In the genomic region with DNA sequence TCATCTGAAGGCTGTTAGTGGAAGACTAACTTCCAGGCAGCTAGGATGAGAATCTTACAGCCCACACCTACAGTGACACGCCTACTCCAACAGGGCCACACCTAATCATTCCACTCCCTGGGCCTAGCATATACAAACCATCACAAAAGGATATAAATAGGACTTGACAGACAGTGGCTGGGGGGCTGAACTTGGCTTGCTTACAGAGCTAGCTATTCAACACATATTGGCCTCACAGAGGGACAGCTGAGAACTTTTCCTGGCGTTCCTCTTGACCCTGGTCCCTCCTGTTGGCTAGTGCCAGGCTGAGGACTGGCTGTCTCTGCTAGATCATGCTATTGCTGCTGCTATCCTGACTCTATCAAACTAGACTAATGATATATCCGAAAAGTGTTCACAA, we compare ENCODE assay signal across 20 mouse cellular contexts. TPM values are rescaled to one million over a fixed set of nuclear protein-coding genes. Genes with fewer than 3 reads are reported as not detected.
DNase-seq lines count a peak whose midpoint lies in the region; ATAC-seq and TF ChIP-seq lines count a peak whose summit lies in the region.
"Had no signal": no experiment of that assay in that cellular context is flagged by ENCODE, and none has a peak within 500 bp of the region (broad histone marks: within the 10 kb centered on the region; RNA-seq: fewer than 3 reads in every experiment).

No protein-coding gene starts in this region.

- peak; percentile 54; the same call in 1 of the 2 replicates for ATAC-seq in lung, embryonic 16.5 days (ENCODE audit: low read depth)
- 0 out of 2 replicates have a peak, but pooled peaks have one; percentile 42 for ATAC-seq in erythroid progenitor cell, adult 5-6 weeks (replicated peaks; ENCODE audit: low FRiP score, poor library complexity, severe bottlenecking)
- no peak for ATAC-seq in liver, postnatal 0 days
- ATAC-seq in liver, embryonic 11.5 days (replicated peaks; ENCODE audit: low FRiP score), result no peak
- ATAC-seq: intestine, embryonic 16.5 days; midbrain, embryonic 13.5 days had no signal

- no peak overlapping the region for H3K4me2 ChIP-seq in lung, embryonic 16.5 days (ENCODE audit: low read depth, low read length)
- no peak overlapping the region for H3K4me2 ChIP-seq in liver, postnatal 0 days (ENCODE audit: low read depth, low read length)
- no peak overlapping the region for H3K4me2 ChIP-seq in liver, embryonic 11.5 days
- H3K4me2 ChIP-seq: embryonic facial prominence, embryonic 12.5 days; hindbrain, embryonic 14.5 days; midbrain, embryonic 13.5 days had no signal

- TF ChIP-seq CTCF in gastrocnemius, adult 2 months (IDR thresholded peaks at IDR 0.05), result no peak
- TF ChIP-seq CTCF in liver, postnatal 0 days (IDR thresholded peaks at IDR 0.05; ENCODE audit: low read depth), result no peak

- no peak overlapping the region for H3K27ac ChIP-seq in gastrocnemius, adult 2 months
- no peak overlapping the region for H3K27ac ChIP-seq in lung, embryonic 16.5 days (ENCODE audit: low read length)
- H3K27ac ChIP-seq in liver, postnatal 0 days (ENCODE audit: low read depth), result no peak overlapping the region
- H3K27ac ChIP-seq in liver, embryonic 11.5 days (ENCODE audit: low read depth, low read length), result no peak overlapping the region
- H3K27ac ChIP-seq: embryonic facial prominence, embryonic 12.5 days; hindbrain, embryonic 14.5 days; macrophage; midbrain, embryonic 13.5 days had no signal

- DNase-seq in gastrocnemius, adult 2 months, result peak; percentile 29
- no peak for DNase-seq in gastrocnemius, postnatal 4 days (ENCODE audit: low spot score in 2 of 2)
- DNase-seq in lung, postnatal 14 days, result no peak
- peak; percentile 17 for DNase-seq in lung, postnatal 36 days
- no peak for DNase-seq in liver, postnatal 0 days
- DNase-seq in liver, embryonic 11.5 days (ENCODE audit: low spot score), result no peak
- DNase-seq: cerebellum, adult 8-10 months; liver had no signal

- H3K9ac ChIP-seq in lung, embryonic 16.5 days (ENCODE audit: low read length), result no peak overlapping the region
- H3K9ac ChIP-seq in liver, postnatal 0 days (replicated peaks), result no peak overlapping the region
- no peak overlapping the region for H3K9ac ChIP-seq in liver, embryonic 11.5 days (ENCODE audit: low read depth, low read length)
- H3K9ac ChIP-seq: embryonic facial prominence, embryonic 12.5 days; hindbrain, embryonic 14.5 days; midbrain, embryonic 13.5 days had no signal

- no peaks in the 10 kb centered on the region for H3K9me3 ChIP-seq in lung, embryonic 16.5 days (ENCODE audit: control insufficient read depth, low read length)
- no peaks in the 10 kb centered on the region for H3K9me3 ChIP-seq in liver, postnatal 0 days (ENCODE audit: low read length)
- no peaks in the 10 kb centered on the region for H3K9me3 ChIP-seq in liver, embryonic 11.5 days (ENCODE audit: control insufficient read depth, low read length)
- H3K9me3 ChIP-seq: embryonic facial prominence, embryonic 12.5 days; midbrain, embryonic 13.5 days had no signal

- no peak for TF ChIP-seq EP300 in liver, postnatal 0 days (IDR thresholded peaks at IDR 0.05; ENCODE audit: low read depth)

- no peaks in the 10 kb centered on the region for H3K27me3 ChIP-seq in lung, embryonic 16.5 days (ENCODE audit: control insufficient read depth, insufficient read depth, low read depth, low read length)
- no peaks in the 10 kb centered on the region for H3K27me3 ChIP-seq in liver, postnatal 0 days (ENCODE audit: insufficient read depth, low read length)
- no peaks in the 10 kb centered on the region for H3K27me3 ChIP-seq in liver, embryonic 11.5 days (replicated peaks; ENCODE audit: control insufficient read depth, insufficient read depth, low read length)
- H3K27me3 ChIP-seq: embryonic facial prominence, embryonic 12.5 days; midbrain, embryonic 13.5 days had no signal

- intact Hi-C loops in gastrocnemius, adult 2 months (cut with DNase I), result no loop called here

- H3K4me1 ChIP-seq in lung, embryonic 16.5 days (replicated peaks; ENCODE audit: control insufficient read depth, insufficient read depth, low read length), result no peaks in the 10 kb centered on the region
- H3K4me1 ChIP-seq in liver, postnatal 0 days (ENCODE audit: insufficient read depth), result no peaks in the 10 kb centered on the region
- no peaks in the 10 kb centered on the region for H3K4me1 ChIP-seq in liver, embryonic 11.5 days (replicated peaks; ENCODE audit: control insufficient read depth, insufficient read depth, low read length)
- H3K4me1 ChIP-seq: embryonic facial prominence, embryonic 12.5 days; midbrain, embryonic 13.5 days had no signal

- H3K4me3 ChIP-seq in gastrocnemius, adult 2 months, result no peak overlapping the region
- H3K4me3 ChIP-seq in lung, embryonic 16.5 days (ENCODE audit: low read length), result no peak overlapping the region
- H3K4me3 ChIP-seq in liver, postnatal 0 days (ENCODE audit: low read depth, low read length), result no peak overlapping the region
- no peak overlapping the region for H3K4me3 ChIP-seq in liver, embryonic 11.5 days (ENCODE audit: low read depth, low read length)
- H3K4me3 ChIP-seq: embryonic facial prominence, embryonic 12.5 days; midbrain, embryonic 13.5 days had no signal

- 64% methylated on average over 3 of the region's 3 CpGs for WGBS in lung, embryonic 16.5 days
- 86% methylated on average over 3 of the region's 3 CpGs for WGBS in liver, postnatal 0 days (ENCODE audit: insufficient replicate concordance)
- WGBS in liver, embryonic 11.5 days, result 86% methylated on average over 3 of the region's 3 CpGs

- H3K36me3 ChIP-seq in lung, embryonic 16.5 days (ENCODE audit: control insufficient read depth, insufficient read depth, low read length), result peaks cover 9% of the 10 kb centered on the region
- peaks cover 27% of the 10 kb centered on the region for H3K36me3 ChIP-seq in liver, postnatal 0 days (replicated peaks; ENCODE audit: insufficient read depth, low read length)
- peaks cover 23% of the 10 kb centered on the region for H3K36me3 ChIP-seq in liver, embryonic 11.5 days (ENCODE audit: control insufficient read depth, insufficient read depth, low read length)

RNA-seq across cellular contexts. Expression of a gene that starts 6.8 kb away (rescaled TPM):
- total RNA-seq in gastrocnemius, adult 2 months (2021), result not detected
- not detected for total RNA-seq in gastrocnemius, postnatal 4 days (2021)
- polyA plus RNA-seq in lung, embryonic 16.5 days (2015; fragmentation: Nextera tagmentation; extraction: Ambion mirVana), result not detected in 2 replicates
- total RNA-seq in erythroid progenitor cell, adult 5-6 weeks (2015; ENCODE audit: low replicate concordance), result not detected in 2 replicates
- not detected in 2 replicates for total RNA-seq in erythroid progenitor cell, adult 5-6 weeks (2017; ENCODE audit: low replicate concordance)
- polyA plus RNA-seq in liver, postnatal 0 days (2015; fragmentation: Nextera tagmentation; extraction: Ambion mirVana), result not detected in 2 replicates
- polyA plus RNA-seq in liver, embryonic 11.5 days (2014; fragmentation: Nextera tagmentation; extraction: Ambion mirVana), result not detected in 2 replicates
- total RNA-seq: adrenal gland, postnatal 4 days; common myeloid progenitor, adult 5-6 weeks; layer of hippocampus, postnatal 25 days had no signal
- polyA plus RNA-seq: embryonic facial prominence, embryonic 12.5 days; gonadal fat pad, adult 2 months; hindbrain, embryonic 14.5 days; intestine, embryonic 16.5 days; kidney, embryonic 16.5 days; macrophage; midbrain, embryonic 13.5 days had no signal

RNA-seq across cellular contexts. Expression of a gene that starts 13.9 kb away (rescaled TPM):
- 1 to 10 TPM; 3.8 to 5.1 TPM for total RNA-seq in gastrocnemius, adult 2 months (2021)
- total RNA-seq in gastrocnemius, postnatal 4 days (2021), result 10 to 100 TPM; 10.2 to 11.7 TPM
- polyA plus RNA-seq in lung, embryonic 16.5 days (2015; fragmentation: Nextera tagmentation; extraction: Ambion mirVana), result 103 and 110 TPM in 2 replicates
- 289 and 378 TPM in 2 replicates for total RNA-seq in erythroid progenitor cell, adult 5-6 weeks (2015; ENCODE audit: low replicate concordance)
- total RNA-seq in erythroid progenitor cell, adult 5-6 weeks (2017; ENCODE audit: low replicate concordance), result 180 and 322 TPM in 2 replicates
- polyA plus RNA-seq in liver, postnatal 0 days (2015; fragmentation: Nextera tagmentation; extraction: Ambion mirVana), result 69.1 and 71.9 TPM in 2 replicates
- 212 and 218 TPM in 2 replicates for polyA plus RNA-seq in liver, embryonic 11.5 days (2014; fragmentation: Nextera tagmentation; extraction: Ambion mirVana)

RNA-seq across cellular contexts. Expression of a gene that starts 53.6 kb away (rescaled TPM):
- 10 to 100 TPM; 47.1 to 52.2 TPM for total RNA-seq in gastrocnemius, adult 2 months (2021)
- 100 to 1,000 TPM; 100 to 114 TPM for total RNA-seq in gastrocnemius, postnatal 4 days (2021)
- polyA plus RNA-seq in lung, embryonic 16.5 days (2015; fragmentation: Nextera tagmentation; extraction: Ambion mirVana), result 12.7 and 16.1 TPM in 2 replicates
- total RNA-seq in erythroid progenitor cell, adult 5-6 weeks (2015; ENCODE audit: low replicate concordance), result 101 and 125 TPM in 2 replicates
- 68.5 and 78.0 TPM in 2 replicates for total RNA-seq in erythroid progenitor cell, adult 5-6 weeks (2017; ENCODE audit: low replicate concordance)
- polyA plus RNA-seq in liver, postnatal 0 days (2015; fragmentation: Nextera tagmentation; extraction: Ambion mirVana), result 10.4 and 10.6 TPM in 2 replicates
- 18.3 and 18.8 TPM in 2 replicates for polyA plus RNA-seq in liver, embryonic 11.5 days (2014; fragmentation: Nextera tagmentation; extraction: Ambion mirVana)

Comparison
In these comparisons a context has a peak if more than half of its experiments do, and no peak if none do; other contexts are left out.
1. DNase-seq: peak in gastrocnemius, adult 2 months (single experiment) and lung, postnatal 36 days (single experiment); none in gastrocnemius, postnatal 4 days (0 of 2), lung, postnatal 14 days (single experiment), liver, postnatal 0 days (single experiment) and liver, embryonic 11.5 days (single experiment).
2. ATAC-seq: peak in lung, embryonic 16.5 days (single experiment) and erythroid progenitor cell, adult 5-6 weeks (single experiment); none in liver, postnatal 0 days (single experiment) and liver, embryonic 11.5 days (single experiment).
3. RNA of a gene that starts 13.9 kb away (total RNA-seq): 180 to 378 TPM in erythroid progenitor cell, adult 5-6 weeks; 10.2 to 11.7 TPM in gastrocnemius, postnatal 4 days and 3.8 to 5.1 TPM in gastrocnemius, adult 2 months; every median in the first group is over 10 times any median in the second.